Mouse (Mus musculus) skeletal muscle tissue, adult 2 months (tissue): ENCODE measurements around the gene 4930595M18Rik.

ENCODE experiments used
- DNase-seq: peaks from one replicate; pipeline ENCODE4 v3.0.0-alpha.2; 2012; ENCODE audit warnings: low read depth, low spot score

Gene 4930595M18Rik

GRCm38 (mm10) chrX:81458021-81458420, at the start of gene 4930595M18Rik:
TSS of gene 4930595M18Rik (minus strand) at chrX:81458121.
- no peak for DNase-seq

- no peak for DNase-seq
Observed at GRCm38 (mm10) chrX:81472500-81472899, 14.6 kb upstream of the 4930595M18Rik start.
